Mouse (Mus musculus): Measurements from ENCODE around the gene Tmem54. TPM values are rescaled to one million over a fixed set of nuclear protein-coding genes. Genes with fewer than 3 reads are reported as not detected.

The Tmem54 gene
- polyA plus RNA-seq, 1 experiment = 851 TPM

DNA sequence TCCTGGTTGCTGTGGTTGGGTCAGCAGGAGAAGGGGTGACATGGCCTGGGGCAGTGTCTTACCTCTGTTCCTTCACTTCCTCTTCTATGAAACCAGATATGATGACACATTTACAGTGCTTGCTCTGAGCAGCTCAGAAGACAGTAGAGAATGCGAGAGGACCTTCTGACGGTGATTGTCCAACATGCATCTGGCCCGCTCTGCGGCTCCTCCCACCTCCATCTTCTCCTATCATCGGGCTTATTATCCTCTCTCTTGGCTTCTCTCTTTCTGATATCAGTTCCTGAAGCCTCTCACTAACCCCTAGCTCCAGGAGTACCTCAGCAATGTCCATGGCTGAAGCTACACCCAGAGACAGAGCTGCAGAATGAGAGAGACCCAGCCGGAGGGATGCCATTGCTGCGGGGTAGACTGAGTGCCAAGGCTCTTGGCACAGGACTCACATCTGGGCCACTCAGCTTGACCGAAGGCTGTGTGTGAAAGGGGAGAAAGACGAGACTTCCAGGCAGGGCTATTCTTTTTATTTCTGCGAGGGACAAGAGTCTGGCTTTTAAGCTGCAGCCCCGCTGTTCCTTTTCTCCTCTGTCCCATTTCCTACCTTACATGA is 37.2 kb downstream of the Tmem54 start:
- H3K27ac ChIP-seq (ENCODE audit: insufficient read depth, low read depth, low read length) = no peak overlapping the region
- no peak overlapping the region for H3K4me3 ChIP-seq (ENCODE audit: low read depth, low read length)
- H3K4me1 ChIP-seq (ENCODE audit: control insufficient read depth, insufficient read depth, insufficient read length, low read length) = no peaks in the 10 kb centered on the region; the same call in 1 of the 2 replicates
- TF ChIP-seq POLR2A (IDR thresholded peaks at IDR 0.05; ENCODE audit: low read depth, low read length) = no peak
- no peak for TF ChIP-seq CTCF (IDR thresholded peaks at IDR 0.05; ENCODE audit: extremely low read depth, insufficient read length, insufficient replicate concordance, low read depth, low read length)
- H3K27me3 ChIP-seq (ENCODE audit: control insufficient read depth, insufficient read depth, low read length) = peaks cover 6% of the 10 kb centered on the region; the same call in 1 of the 2 replicates
- 87% methylated on average over 11 of the region's 11 CpGs for WGBS
- no peaks in the 10 kb centered on the region for H3K36me3 ChIP-seq (ENCODE audit: control insufficient read depth, insufficient read depth, low read length)

- Histone ChIP-seq H3K36me3 (ENCODE audit: control insufficient read depth, insufficient read depth, low read length) (no peaks in the 10 kb centered on the region), H3K27me3 (ENCODE audit: control insufficient read depth, insufficient read depth, low read length) (no peaks in the 10 kb centered on the region), H3K27ac (ENCODE audit: insufficient read depth, low read depth, low read length) (no peak overlapping the region), H3K4me3 (ENCODE audit: low read depth, low read length) (no peak overlapping the region), H3K4me1 (ENCODE audit: control insufficient read depth, insufficient read depth, insufficient read length, low read length) (no peaks in the 10 kb centered on the region; the same call in 1 of the 2 replicates)
- TF ChIP-seq POLR2A (IDR thresholded peaks at IDR 0.05; ENCODE audit: low read depth, low read length) = no peak
- TF ChIP-seq CTCF (IDR thresholded peaks at IDR 0.05; ENCODE audit: extremely low read depth, insufficient read length, insufficient replicate concordance, low read depth, low read length) = no peak
- 88% methylated on average over 5 of the region's 5 CpGs for WGBS
These were observed 38.2 kb downstream of the Tmem54 start for GRCm38 (mm10) chr4:129143509-129143908.

DNA sequence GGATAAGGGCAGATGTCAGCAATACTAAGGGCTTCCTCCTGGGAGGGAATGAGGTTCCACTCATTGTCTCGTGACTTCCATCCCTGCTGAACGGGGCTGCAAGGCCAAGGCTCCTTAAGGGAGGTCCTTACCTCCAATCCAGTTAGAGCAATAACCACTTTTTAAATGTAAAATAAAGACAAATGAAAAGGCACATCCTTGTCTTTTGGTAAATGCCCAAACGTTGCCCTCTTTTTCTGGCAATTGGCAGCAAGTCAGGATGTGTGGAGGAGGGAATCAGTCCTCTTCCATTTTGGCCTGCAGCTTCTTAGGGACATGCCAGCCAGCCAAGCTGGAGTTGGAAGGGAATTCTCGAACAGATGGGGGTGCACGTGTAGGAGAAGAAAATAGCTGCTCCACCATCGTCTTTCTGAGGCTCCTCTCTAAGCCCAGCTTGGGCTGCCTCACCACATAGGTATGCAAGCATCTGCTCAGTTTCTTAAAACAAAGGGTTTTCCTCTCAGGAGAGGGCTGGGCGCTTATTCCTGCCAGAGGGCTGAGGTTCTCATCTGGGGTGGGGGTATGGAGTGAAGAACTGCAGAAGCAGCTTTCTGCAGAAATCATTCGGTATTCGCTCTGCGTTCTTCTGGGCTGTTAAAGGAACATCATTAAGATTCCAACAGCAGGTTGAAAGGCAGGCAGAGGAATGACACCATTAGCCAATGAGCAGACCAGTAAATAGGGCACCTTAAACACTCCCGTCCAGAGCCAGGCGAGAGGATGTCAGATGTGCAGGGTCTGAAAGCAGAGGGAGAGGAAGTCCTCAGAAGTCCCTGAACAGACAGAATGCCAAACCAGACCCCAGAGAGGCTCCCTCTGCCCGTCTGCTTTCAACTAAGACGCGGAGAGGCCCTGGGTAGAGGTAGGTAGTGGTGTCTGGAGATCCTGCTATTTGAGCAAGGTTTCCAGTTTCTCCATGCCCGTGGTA is 39.3 kb downstream of the Tmem54 start:
- WGBS = 79% methylated on average over 16 of the region's 16 CpGs
- no peak for TF ChIP-seq POLR2A (IDR thresholded peaks at IDR 0.05; ENCODE audit: low read depth, low read length)
- no peak for TF ChIP-seq CTCF (IDR thresholded peaks at IDR 0.05; ENCODE audit: extremely low read depth, insufficient read length, insufficient replicate concordance, low read depth, low read length)
- H3K27ac ChIP-seq (ENCODE audit: insufficient read depth, low read depth, low read length) = no peak overlapping the region
- no peaks in the 10 kb centered on the region; the same call in 1 of the 2 replicates for H3K36me3 ChIP-seq (ENCODE audit: control insufficient read depth, insufficient read depth, low read length)
- H3K4me1 ChIP-seq (ENCODE audit: control insufficient read depth, insufficient read depth, insufficient read length, low read length) = no peaks in the 10 kb centered on the region; the same call in 1 of the 2 replicates
- H3K4me3 ChIP-seq (ENCODE audit: low read depth, low read length) = no peak overlapping the region
- no peaks in the 10 kb centered on the region for H3K27me3 ChIP-seq (ENCODE audit: control insufficient read depth, insufficient read depth, low read length)

GRCm38 (mm10) chr4:129145411-129145810 is 40.1 kb downstream of the Tmem54 start:
- H3K27ac ChIP-seq (ENCODE audit: insufficient read depth, low read depth, low read length) = no peak overlapping the region
- TF ChIP-seq CTCF (IDR thresholded peaks at IDR 0.05; ENCODE audit: extremely low read depth, insufficient read length, insufficient replicate concordance, low read depth, low read length) = no peak
- no peak for TF ChIP-seq POLR2A (IDR thresholded peaks at IDR 0.05; ENCODE audit: low read depth, low read length)
- H3K36me3 ChIP-seq (ENCODE audit: control insufficient read depth, insufficient read depth, low read length) = no peaks in the 10 kb centered on the region; the same call in none of the 2 replicates
- H3K4me1 ChIP-seq (ENCODE audit: control insufficient read depth, insufficient read depth, insufficient read length, low read length) = no peaks in the 10 kb centered on the region; the same call in 1 of the 2 replicates
- 27% methylated on average over 4 of the region's 4 CpGs for WGBS
- no peaks in the 10 kb centered on the region for H3K27me3 ChIP-seq (ENCODE audit: control insufficient read depth, insufficient read depth, low read length)
- H3K4me3 ChIP-seq (ENCODE audit: low read depth, low read length) = no peak overlapping the region

DNA sequence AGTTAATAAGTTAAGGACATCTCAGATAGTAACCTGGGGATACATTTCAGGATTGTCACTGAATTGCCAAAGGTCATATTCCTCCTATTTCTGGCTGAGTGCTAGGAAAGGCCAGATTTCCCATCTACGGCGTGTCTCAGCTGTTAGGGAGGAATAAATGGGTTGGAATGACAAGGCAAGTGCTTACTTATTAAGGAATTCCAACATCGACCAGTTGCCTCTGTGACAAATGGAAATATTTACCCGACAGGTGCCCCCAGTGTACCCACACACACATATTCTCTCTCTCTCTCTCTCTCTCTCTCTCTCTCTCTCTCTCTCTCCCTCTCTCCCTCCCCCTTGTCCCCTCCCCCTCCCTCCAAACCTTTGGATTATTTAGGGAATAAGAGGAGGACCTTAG is 40.6 kb downstream of the Tmem54 start:
- Histone ChIP-seq H3K4me1 (ENCODE audit: control insufficient read depth, insufficient read depth, insufficient read length, low read length) (peaks cover 2% of the 10 kb centered on the region), H3K4me3 (ENCODE audit: low read depth, low read length) (no peak overlapping the region), H3K27me3 (ENCODE audit: control insufficient read depth, insufficient read depth, low read length) (no peaks in the 10 kb centered on the region), H3K27ac (ENCODE audit: insufficient read depth, low read depth, low read length) (no peak overlapping the region), H3K36me3 (ENCODE audit: control insufficient read depth, insufficient read depth, low read length) (peaks cover 2% of the 10 kb centered on the region)
- WGBS = 25% methylated on average over 4 of the region's 4 CpGs
- TF ChIP-seq CTCF (IDR thresholded peaks at IDR 0.05; ENCODE audit: extremely low read depth, insufficient read length, insufficient replicate concordance, low read depth, low read length) (no peak), POLR2A (IDR thresholded peaks at IDR 0.05; ENCODE audit: low read depth, low read length) (no peak)

GRCm38 (mm10) chr4:129146392-129146791 is 41.0 kb downstream of the Tmem54 start:
- 33% methylated on average over 2 of the region's 2 CpGs for WGBS
- peaks cover 2% of the 10 kb centered on the region for H3K36me3 ChIP-seq (ENCODE audit: control insufficient read depth, insufficient read depth, low read length)
- H3K4me3 ChIP-seq (ENCODE audit: low read depth, low read length) = no peak overlapping the region
- no peak overlapping the region for H3K27ac ChIP-seq (ENCODE audit: insufficient read depth, low read depth, low read length)
- H3K27me3 ChIP-seq (ENCODE audit: control insufficient read depth, insufficient read depth, low read length) = no peaks in the 10 kb centered on the region
- H3K4me1 ChIP-seq (ENCODE audit: control insufficient read depth, insufficient read depth, insufficient read length, low read length) = peaks cover 4% of the 10 kb centered on the region
- no peak for TF ChIP-seq CTCF (IDR thresholded peaks at IDR 0.05; ENCODE audit: extremely low read depth, insufficient read length, insufficient replicate concordance, low read depth, low read length)
- no peak for TF ChIP-seq POLR2A (IDR thresholded peaks at IDR 0.05; ENCODE audit: low read depth, low read length)

All from small intestine, adult 2 months (tissue).